Mouse (Mus musculus) induced T-regulatory cell, adult 2 months (primary cell): ENCODE data around the gene Hs3st2.

Experiments used
- DNase-seq: peaks from one replicate; pipeline ENCODE4 v3.0.0-alpha.2; 2012; ENCODE audit warnings: low read depth

The Hs3st2 gene

DNA sequence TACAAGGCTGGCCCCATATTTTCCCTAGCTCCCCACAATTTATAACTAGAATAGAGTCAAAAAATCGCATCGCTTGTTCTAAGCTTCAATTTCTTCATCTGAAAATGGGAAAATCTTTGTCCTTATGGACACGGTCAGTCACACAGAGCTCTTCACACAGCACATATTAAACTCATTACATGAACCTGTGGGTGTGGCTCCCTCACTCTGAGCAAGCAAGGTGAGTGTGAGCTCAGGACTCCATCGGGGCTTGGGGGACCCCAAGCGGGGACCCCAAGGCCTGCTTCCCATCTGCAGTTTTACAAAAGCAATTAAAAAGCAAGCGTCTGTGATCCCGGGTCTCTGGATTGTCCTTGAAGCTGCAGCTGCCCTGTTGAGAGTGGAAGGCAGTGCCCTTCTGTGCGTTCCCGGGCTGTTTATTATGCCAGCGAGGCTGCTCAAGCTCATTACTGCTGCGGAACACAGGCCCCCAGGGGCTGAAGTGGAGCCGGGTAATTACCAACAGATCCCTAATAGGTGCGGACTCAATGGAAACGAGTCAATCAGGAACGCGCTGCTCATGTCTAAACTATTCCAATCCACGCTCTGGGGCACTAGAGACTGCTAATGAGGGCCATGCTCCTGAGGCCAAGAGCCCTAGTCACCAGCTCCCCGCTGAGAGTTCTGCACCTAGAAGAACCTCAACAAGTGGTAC lies 157.8 kb downstream of the Hs3st2 start:
- no peak for DNase-seq
